Mouse (Mus musculus) heart, postnatal 0 days (tissue): ENCODE data around the gene Cdh1. TPM values are rescaled to one million over a fixed set of nuclear protein-coding genes. Genes with fewer than 3 reads are reported as not detected.

Experiments used
- ATAC-seq: fragments of 200-750 bp; cut with Nextera tagmentation; 2 replicates; pipeline ENCODE4 v1.8.0; 2017; ENCODE audit warnings: low read depth, moderate number of reproducible peaks, moderate library complexity; ENCODE audit not compliant: insufficient read depth
- DNase-seq: peaks from one replicate; pipeline ENCODE4 v3.0.0-alpha.2; 2016; ENCODE audit warnings: low spot score
- H3K27ac ChIP-seq: fragments of 300-500 bp; sonication (generic); 2 replicates; pipeline ENCODE4 v1.5.1; 2014; ENCODE audit warnings: low read depth, mild to moderate bottlenecking
- H3K27me3 ChIP-seq: fragments of 300-500 bp; sonication (generic); 2 replicates; pipeline ENCODE4 v1.6.1; 2014; ENCODE audit warnings: low read length, mixed read lengths; ENCODE audit not compliant: control insufficient read depth, insufficient read depth
- H3K36me3 ChIP-seq: fragments of 300-500 bp; sonication (generic); replicated peaks from 2 replicates; pipeline ENCODE4 v1.6.1; 2014; ENCODE audit warnings: low read length, mixed read lengths; ENCODE audit not compliant: control insufficient read depth, insufficient read depth
- H3K4me1 ChIP-seq: fragments of 300-500 bp; sonication (generic); 2 replicates; pipeline ENCODE4 v1.6.1; 2014; ENCODE audit warnings: antibody characterized with exemption; ENCODE audit not compliant: control insufficient read depth, insufficient read depth
- H3K4me2 ChIP-seq: fragments of 300-500 bp; sonication (generic); 2 replicates; pipeline ENCODE4 v1.6.1; 2014; ENCODE audit warnings: low read depth, mild to moderate bottlenecking, low read length, moderate library complexity
- H3K4me3 ChIP-seq: fragments of 300-500 bp; sonication (generic); 2 replicates; pipeline ENCODE4 v1.5.1; 2014; ENCODE audit warnings: low read depth, low read length
- H3K9ac ChIP-seq: fragments of 300-500 bp; sonication (generic); replicated peaks from 2 replicates; pipeline ENCODE4 v1.6.1; 2014; ENCODE audit warnings: low read depth, low read length, mixed read lengths
- H3K9me3 ChIP-seq: fragments of 300-500 bp; sonication (generic); replicated peaks from 2 replicates; pipeline ENCODE4 v1.6.1; 2016; ENCODE audit warnings: low read length; ENCODE audit not compliant: control insufficient read depth
- CTCF ChIP-seq: IDR thresholded peaks from 2 replicates; pipeline ENCODE4 v1.5.1; 2016; ENCODE audit warnings: antibody characterized with exemption, control low read depth, low read depth
- EP300 ChIP-seq: IDR thresholded peaks from 2 replicates; pipeline ENCODE4 v1.6.1; 2016; ENCODE audit warnings: antibody characterized with exemption, low read depth
- WGBS: fragments of 180-500 bp; shearing (Covaris S2); extraction: QIAGEN DNeasy Blood & Tissue Kit; methylation state at CpG from one replicate; pipeline ENCODE4 v1.1.7; 2014; 5-methylcytosine and 5-hydroxymethylcytosine counted together
- polyA plus RNA-seq: library from polyadenylated mRNA; unstranded; fragments of >200 nt; fragmentation: Nextera tagmentation; extraction: Ambion mirVana; gene quantifications from 2 replicates; pipeline ENCODE4 v1.2.1, GENCODE M21; 2015
- total RNA-seq: library from RNA; depleted of rRNA; stranded (reverse); fragments of >200 nt; gene quantifications from 2 replicates; pipeline ENCODE4 v1.2.3, GENCODE M21; 2014; ENCODE audit warnings: low replicate concordance

The Cdh1 gene
- total and polyA plus RNA-seq, 2 experiments from 2014 or later: 0.19 to 1.9 TPM

DNA sequence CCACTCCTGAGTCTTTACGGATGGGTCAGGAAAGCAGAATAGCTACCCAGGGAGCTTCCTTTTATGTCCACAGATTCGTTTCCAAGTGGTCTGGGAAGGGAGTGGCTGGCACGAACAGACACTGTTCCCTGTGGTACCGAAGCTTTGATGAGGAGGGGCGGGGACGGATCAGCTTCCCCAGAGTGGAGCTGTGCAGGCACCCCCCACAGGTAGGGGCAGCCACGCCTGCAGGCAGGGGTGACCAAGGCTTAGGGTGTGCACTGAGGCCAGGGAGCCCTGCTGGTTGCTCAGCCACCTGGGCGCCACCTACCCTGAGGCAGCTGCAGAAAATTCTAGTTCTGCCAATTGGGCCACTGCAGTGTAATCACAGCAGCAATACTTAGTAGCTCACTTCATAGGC, 29.5 kb downstream of the Cdh1 start:
- Histone ChIP-seq H3K4me2 (no peak overlapping the region), H3K27ac (no peak overlapping the region), H3K4me1 (no peaks in the 10 kb centered on the region), H3K9me3 (no peaks in the 10 kb centered on the region), H3K36me3 (no peaks in the 10 kb centered on the region), H3K9ac (no peak overlapping the region), H3K4me3 (no peak overlapping the region), H3K27me3 (no peaks in the 10 kb centered on the region)
- DNase-seq (no peak), ATAC-seq (no peak)
- TF ChIP-seq EP300 (no peak), CTCF (no peak)
- WGBS: 45% methylated on average over 8 of the region's 8 CpGs

DNA sequence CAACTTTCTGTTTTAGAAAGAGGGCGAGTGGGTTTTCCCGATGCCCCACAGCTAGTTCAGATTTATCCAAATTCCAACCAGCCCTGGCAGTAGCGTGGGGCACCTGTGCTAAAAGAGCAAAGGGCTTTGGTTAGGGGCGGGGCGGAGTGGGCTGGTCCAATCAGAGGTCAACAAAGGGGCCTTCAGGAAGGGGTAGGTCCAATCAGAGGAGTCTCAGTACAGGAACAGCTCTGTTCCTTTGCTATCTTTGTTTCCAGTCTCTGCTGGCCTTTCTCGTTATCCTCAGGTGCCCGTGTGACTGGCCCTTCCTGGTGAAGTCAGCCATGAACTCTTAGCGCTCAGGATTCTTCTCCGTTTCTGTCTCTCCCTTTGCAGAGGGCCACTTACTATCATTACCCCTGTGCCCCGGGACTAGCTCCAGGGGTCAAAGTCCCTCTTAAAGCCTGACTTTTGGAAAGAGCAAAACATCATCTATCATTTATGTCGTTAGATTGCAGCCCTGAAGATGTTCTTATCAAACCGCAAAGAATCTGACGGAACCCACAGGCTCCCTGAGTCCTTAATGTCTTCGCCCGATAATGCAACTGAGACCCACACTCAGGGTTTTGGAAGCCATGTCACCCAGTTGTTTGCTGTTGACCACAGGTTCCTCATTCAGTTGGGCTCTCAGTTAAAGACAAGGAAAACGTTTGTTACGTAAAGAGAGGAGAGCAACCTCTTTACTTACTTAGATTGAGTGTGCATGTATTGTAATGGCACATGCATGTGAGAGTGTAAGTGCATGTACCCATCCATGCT, 30.4 kb downstream of the Cdh1 start:
- Histone ChIP-seq H3K4me1 (no peaks in the 10 kb centered on the region), H3K4me3 (no peak overlapping the region), H3K9ac (no peak overlapping the region), H3K4me2 (no peak overlapping the region), H3K27me3 (no peaks in the 10 kb centered on the region), H3K36me3 (no peaks in the 10 kb centered on the region), H3K9me3 (no peaks in the 10 kb centered on the region), H3K27ac (no peak overlapping the region)
- no peak for DNase-seq
- TF ChIP-seq EP300 (no peak), CTCF (no peak)
- 66% methylated on average over 17 of the region's 17 CpGs for WGBS
- ATAC-seq: no peak

DNA sequence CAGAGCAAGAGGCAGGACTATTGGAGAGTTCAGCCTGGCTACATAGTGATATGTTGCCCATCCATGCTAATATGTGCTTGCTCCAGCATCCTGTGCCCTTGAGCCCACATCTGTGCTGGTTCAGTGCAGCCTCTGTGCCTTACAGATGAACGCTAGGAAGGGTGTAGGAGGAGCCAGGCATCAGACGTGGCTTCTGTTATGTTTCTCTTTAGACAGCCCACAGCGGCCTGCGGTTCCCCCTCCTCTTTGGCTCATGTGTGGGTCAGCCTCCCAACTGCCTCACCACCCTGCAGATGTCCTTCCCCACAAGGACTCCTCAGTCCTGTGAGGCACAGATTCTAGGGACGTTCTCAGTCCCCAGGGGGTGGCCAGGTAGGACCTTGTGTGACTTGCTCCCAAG, 32.1 kb downstream of the Cdh1 start:
- 20% methylated on average over 5 of the region's 5 CpGs for WGBS
- Histone ChIP-seq H3K4me2 (no peak overlapping the region), H3K36me3 (no peaks in the 10 kb centered on the region), H3K4me1 (no peaks in the 10 kb centered on the region), H3K27me3 (no peaks in the 10 kb centered on the region), H3K9ac (no peak overlapping the region), H3K9me3 (no peaks in the 10 kb centered on the region), H3K4me3 (no peak overlapping the region), H3K27ac (no peak overlapping the region)
- no peak for TF ChIP-seq CTCF
- TF ChIP-seq EP300: no peak
- ATAC-seq (no peak), DNase-seq (no peak)

DNA sequence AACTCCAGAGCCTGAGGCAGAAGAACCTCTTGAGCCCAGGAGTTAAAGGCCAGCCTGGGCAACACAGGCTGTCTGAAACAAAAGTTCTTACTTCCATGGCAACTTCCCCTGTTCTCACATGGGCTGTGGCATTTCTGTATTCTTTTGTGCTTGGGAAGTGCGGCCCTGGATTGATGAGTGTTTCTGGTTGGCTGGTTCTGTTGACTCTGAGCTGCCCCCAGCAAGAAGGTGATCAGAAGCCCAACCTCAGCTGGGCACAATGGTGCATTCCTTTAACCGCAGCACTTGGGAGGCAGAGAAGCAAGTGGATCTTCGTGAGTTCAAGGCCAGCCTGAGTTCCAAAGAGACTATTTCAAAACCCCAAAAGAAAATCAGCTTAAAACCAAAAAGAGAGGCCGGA, 34.3 kb downstream of the Cdh1 start:
- DNase-seq: no peak
- 88% methylated on average over 4 of the region's 4 CpGs for WGBS
- Histone ChIP-seq H3K36me3 (no peaks in the 10 kb centered on the region), H3K4me3 (no peak overlapping the region), H3K4me2 (no peak overlapping the region), H3K4me1 (no peaks in the 10 kb centered on the region), H3K27me3 (no peaks in the 10 kb centered on the region), H3K9me3 (no peaks in the 10 kb centered on the region), H3K9ac (no peak overlapping the region), H3K27ac (no peak overlapping the region)
- ATAC-seq: no peak
- TF ChIP-seq EP300 (no peak), CTCF (no peak)

DNA sequence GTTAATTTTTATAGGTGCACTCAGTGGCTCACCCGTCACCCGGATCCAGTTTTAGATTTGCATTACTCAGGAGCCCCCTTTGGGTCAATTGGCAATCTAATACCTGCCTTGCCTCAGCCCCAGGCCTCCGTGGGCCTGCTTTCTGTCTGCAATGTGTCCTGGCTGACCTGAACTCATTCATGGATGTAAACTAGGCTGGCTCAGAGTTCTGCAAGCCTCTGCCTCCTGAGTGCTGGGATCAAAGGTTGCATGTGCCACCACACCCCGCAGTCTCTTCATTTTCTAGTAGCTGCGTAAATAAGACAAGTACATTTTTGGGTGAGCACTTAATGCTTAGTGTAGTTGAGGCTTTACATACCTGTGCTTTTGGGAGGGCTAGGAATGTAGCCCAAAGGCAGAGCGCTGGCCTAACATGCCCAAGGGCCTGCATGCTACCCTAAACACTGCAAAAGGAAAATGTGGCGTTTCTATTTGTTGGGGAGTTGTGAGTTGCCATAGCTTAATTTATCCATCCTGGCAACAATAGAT, 35.7 kb downstream of the Cdh1 start:
- no peak overlapping the region for H3K9ac ChIP-seq
- ATAC-seq (no peak), DNase-seq (no peak)
- H3K27me3 ChIP-seq: no peaks in the 10 kb centered on the region
- 86% methylated on average over 7 of the region's 7 CpGs for WGBS
- no peaks in the 10 kb centered on the region for H3K9me3 ChIP-seq
- H3K27ac ChIP-seq: no peak overlapping the region
- TF ChIP-seq EP300: no peak
- no peak for TF ChIP-seq CTCF
- no peaks in the 10 kb centered on the region for H3K4me1 ChIP-seq
- H3K4me3 ChIP-seq: no peak overlapping the region
- H3K4me2 ChIP-seq: no peak overlapping the region
- no peaks in the 10 kb centered on the region for H3K36me3 ChIP-seq

DNA sequence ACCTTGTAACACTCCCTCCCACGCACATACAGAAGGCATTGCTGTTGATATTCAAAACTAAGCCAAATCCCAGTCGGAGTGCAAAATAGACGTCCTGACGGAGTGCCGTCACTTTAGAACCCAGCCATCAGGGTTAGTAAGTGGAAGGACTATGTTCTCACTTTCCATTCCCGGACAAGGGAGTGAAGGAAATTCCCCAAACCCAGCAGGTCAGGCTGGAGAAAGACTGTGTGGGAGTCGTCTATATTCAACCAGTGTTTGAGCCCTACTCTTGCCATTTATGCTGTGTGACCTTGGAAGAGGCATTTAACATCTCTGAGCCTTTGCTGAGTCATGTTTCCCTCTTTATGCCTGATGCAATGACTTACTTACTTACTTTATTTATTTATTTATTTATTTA, 37.1 kb downstream of the Cdh1 start:
- Histone ChIP-seq H3K36me3 (no peaks in the 10 kb centered on the region), H3K4me3 (no peak overlapping the region), H3K27me3 (no peaks in the 10 kb centered on the region), H3K9ac (no peak overlapping the region), H3K9me3 (no peaks in the 10 kb centered on the region), H3K27ac (no peak overlapping the region), H3K4me1 (no peaks in the 10 kb centered on the region), H3K4me2 (no peak overlapping the region)
- TF ChIP-seq CTCF: no peak
- TF ChIP-seq EP300: no peak
- DNase-seq (no peak), ATAC-seq (no peak)
- WGBS: 62% methylated on average over 7 of the region's 7 CpGs
